Mouse (Mus musculus): Measurements from ENCODE around the gene Hnf1a. TPM values are rescaled to one million over a fixed set of nuclear protein-coding genes. Genes with fewer than 3 reads are reported as not detected.
A peak's percentile ranks its signal among the peaks of the same experiment; 100 is the strongest.

The Hnf1a gene
- polyA plus RNA-seq, 1 experiment from 2014 or later: 0.05 TPM

DNA sequence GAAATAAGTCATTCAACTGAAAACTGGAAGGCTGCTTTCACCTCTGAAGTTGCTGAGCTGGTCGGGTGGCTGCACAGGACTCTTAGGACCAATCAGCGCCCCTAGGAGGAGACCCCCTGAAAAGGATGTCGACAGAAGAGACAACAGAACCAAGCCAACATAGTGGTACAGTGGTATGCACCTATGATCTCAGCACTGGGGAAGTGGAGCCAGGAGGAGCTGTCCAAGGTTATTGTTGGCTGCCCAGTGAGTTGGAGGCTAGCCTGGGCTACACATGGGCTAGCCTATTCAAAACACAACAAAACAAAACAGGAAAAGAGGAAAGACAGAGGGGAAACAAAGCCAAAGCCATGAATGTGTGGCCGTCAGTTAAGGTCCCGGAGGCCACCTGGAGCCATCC, 12.8 kb downstream of the Hnf1a start:
- 86% methylated on average over 5 of the region's 5 CpGs for WGBS
- no peak for ATAC-seq

DNA sequence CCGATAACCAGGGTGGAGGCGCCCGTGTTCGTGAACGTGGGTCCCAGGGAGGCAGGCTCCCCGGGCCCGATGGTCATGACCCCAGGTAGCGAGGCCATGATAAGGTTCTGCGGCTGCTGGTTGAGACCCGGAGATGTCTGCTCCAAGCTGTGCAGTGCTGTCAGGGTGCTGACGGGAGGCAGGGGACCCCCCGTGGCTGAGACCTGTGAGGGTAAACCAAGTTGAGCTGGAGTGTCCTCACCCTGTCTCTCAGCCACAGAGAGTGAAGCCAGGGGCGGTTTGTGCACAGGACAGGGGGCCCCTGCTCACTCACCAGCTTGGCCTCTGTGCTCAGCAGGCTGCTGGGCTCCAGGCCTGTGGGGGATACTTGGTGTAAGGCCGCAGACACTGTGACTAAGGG, 17.6 kb downstream of the Hnf1a start:
- ATAC-seq: no peak
- Histone ChIP-seq H3K36me3 (ENCODE audit: control insufficient read depth, insufficient read depth, low read length) (peaks cover 4% of the 10 kb centered on the region; the same call in 1 of the 2 replicates), H3K27me3 (ENCODE audit: control insufficient read depth, insufficient read depth, low read depth, low read length) (no peaks in the 10 kb centered on the region), H3K4me3 (ENCODE audit: low read depth, low read length) (no peak overlapping the region), H3K9ac (ENCODE audit: low read depth, low read length) (no peak overlapping the region), H3K4me2 (ENCODE audit: low read length) (no peak overlapping the region), H3K9me3 (replicated peaks; ENCODE audit: control insufficient read depth, low read length, poor library complexity, severe bottlenecking) (no peaks in the 10 kb centered on the region), H3K27ac (ENCODE audit: low read length) (no peak overlapping the region), H3K4me1 (ENCODE audit: control insufficient read depth, insufficient read depth, low read length) (no peaks in the 10 kb centered on the region)
- 88% methylated on average over 14 of the region's 14 CpGs for WGBS

More for the DNA sequence above, 12.8 kb downstream of the Hnf1a start:
- Histone ChIP-seq H3K9me3 (replicated peaks; ENCODE audit: control insufficient read depth, low read length, poor library complexity, severe bottlenecking) (no peaks in the 10 kb centered on the region), H3K9ac (ENCODE audit: low read depth, low read length) (no peak overlapping the region), H3K4me1 (ENCODE audit: control insufficient read depth, insufficient read depth, low read length) (no peaks in the 10 kb centered on the region), H3K4me2 (ENCODE audit: low read length) (no peak overlapping the region), H3K27me3 (ENCODE audit: control insufficient read depth, insufficient read depth, low read depth, low read length) (no peaks in the 10 kb centered on the region), H3K27ac (ENCODE audit: low read length) (no peak overlapping the region), H3K36me3 (ENCODE audit: control insufficient read depth, insufficient read depth, low read length) (no peaks in the 10 kb centered on the region), H3K4me3 (ENCODE audit: low read depth, low read length) (no peak overlapping the region)

DNA sequence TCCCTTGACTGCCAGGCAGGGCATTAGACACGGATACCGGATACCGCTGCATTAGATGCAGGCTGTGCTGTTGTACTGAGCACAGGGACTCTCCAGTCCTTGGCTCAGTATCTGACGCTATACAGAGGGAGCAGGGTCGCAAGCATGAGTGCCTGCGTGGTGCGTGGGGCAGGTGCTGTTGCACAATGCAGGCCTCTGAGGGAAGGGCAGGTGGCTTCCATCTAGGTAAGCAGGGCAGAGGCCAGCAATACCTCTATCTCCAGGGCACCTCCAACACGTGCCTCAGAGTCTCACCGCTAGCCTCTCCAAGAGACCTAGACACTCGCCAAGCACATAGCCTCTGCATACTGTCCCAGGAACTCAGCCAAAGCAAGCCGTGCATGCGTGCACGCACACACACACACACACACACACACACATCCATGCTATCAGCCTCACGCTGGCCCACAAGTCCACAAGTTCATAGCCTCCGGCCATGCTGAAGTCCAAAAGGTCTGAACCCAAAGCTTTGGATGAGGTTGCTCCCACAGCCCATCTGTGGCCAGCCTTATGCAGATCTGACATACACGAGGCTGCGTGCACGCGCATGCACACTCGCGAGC, 19.5 kb downstream of the Hnf1a start:
- Histone ChIP-seq H3K27me3 (ENCODE audit: control insufficient read depth, insufficient read depth, low read depth, low read length) (no peaks in the 10 kb centered on the region), H3K4me3 (ENCODE audit: low read depth, low read length) (no peak overlapping the region), H3K36me3 (ENCODE audit: control insufficient read depth, insufficient read depth, low read length) (peaks cover 23% of the 10 kb centered on the region), H3K9me3 (replicated peaks; ENCODE audit: control insufficient read depth, low read length, poor library complexity, severe bottlenecking) (no peaks in the 10 kb centered on the region), H3K4me1 (ENCODE audit: control insufficient read depth, insufficient read depth, low read length) (no peaks in the 10 kb centered on the region), H3K4me2 (ENCODE audit: low read length) (no peak overlapping the region), H3K9ac (ENCODE audit: low read depth, low read length) (no peak overlapping the region), H3K27ac (ENCODE audit: low read length) (no peak overlapping the region)
- ATAC-seq: no peak
- 87% methylated on average over 21 of the region's 21 CpGs for WGBS

GRCm38 (mm10) chr5:114950669-114951068, 20.2 kb downstream of the Hnf1a start:
- Histone ChIP-seq H3K36me3 (ENCODE audit: control insufficient read depth, insufficient read depth, low read length) (peaks cover 28% of the 10 kb centered on the region), H3K27me3 (ENCODE audit: control insufficient read depth, insufficient read depth, low read depth, low read length) (no peaks in the 10 kb centered on the region), H3K27ac (ENCODE audit: low read length) (no peak overlapping the region), H3K4me3 (ENCODE audit: low read depth, low read length) (no peak overlapping the region), H3K4me2 (ENCODE audit: low read length) (no peak overlapping the region), H3K9me3 (replicated peaks; ENCODE audit: control insufficient read depth, low read length, poor library complexity, severe bottlenecking) (no peaks in the 10 kb centered on the region), H3K9ac (ENCODE audit: low read depth, low read length) (no peak overlapping the region), H3K4me1 (ENCODE audit: control insufficient read depth, insufficient read depth, low read length) (no peaks in the 10 kb centered on the region)
- no peak for ATAC-seq
- WGBS: 50% methylated on average over 12 of the region's 12 CpGs

DNA sequence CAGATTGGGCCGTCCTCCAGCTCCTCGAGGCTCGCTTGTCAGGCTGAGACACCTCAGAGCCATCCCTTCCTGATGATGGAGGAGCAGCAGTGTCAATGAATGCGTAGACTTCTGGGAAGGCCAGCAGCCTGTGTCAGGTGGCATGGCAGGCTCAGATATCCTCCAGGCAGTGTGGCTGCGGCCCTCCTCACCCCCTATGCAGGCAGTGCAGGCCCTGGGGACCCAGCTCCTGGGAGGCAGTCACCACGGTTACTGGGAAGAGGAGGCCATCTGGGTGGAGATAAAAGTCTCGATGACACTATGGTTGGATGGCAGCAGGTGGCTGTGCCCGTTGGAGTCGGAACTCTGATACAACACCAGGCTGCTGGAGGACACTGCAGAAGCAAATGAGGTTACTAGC, 21.1 kb downstream of the Hnf1a start:
- Histone ChIP-seq H3K27me3 (ENCODE audit: control insufficient read depth, insufficient read depth, low read depth, low read length) (no peaks in the 10 kb centered on the region), H3K27ac (ENCODE audit: low read length) (no peak overlapping the region), H3K4me1 (ENCODE audit: control insufficient read depth, insufficient read depth, low read length) (no peaks in the 10 kb centered on the region), H3K9ac (ENCODE audit: low read depth, low read length) (no peak overlapping the region), H3K9me3 (replicated peaks; ENCODE audit: control insufficient read depth, low read length, poor library complexity, severe bottlenecking) (no peaks in the 10 kb centered on the region), H3K4me2 (ENCODE audit: low read length) (no peak overlapping the region), H3K4me3 (ENCODE audit: low read depth, low read length) (no peak overlapping the region), H3K36me3 (ENCODE audit: control insufficient read depth, insufficient read depth, low read length) (peaks cover 28% of the 10 kb centered on the region)
- ATAC-seq: no peak
- WGBS: 76% methylated on average over 9 of the region's 9 CpGs

DNA sequence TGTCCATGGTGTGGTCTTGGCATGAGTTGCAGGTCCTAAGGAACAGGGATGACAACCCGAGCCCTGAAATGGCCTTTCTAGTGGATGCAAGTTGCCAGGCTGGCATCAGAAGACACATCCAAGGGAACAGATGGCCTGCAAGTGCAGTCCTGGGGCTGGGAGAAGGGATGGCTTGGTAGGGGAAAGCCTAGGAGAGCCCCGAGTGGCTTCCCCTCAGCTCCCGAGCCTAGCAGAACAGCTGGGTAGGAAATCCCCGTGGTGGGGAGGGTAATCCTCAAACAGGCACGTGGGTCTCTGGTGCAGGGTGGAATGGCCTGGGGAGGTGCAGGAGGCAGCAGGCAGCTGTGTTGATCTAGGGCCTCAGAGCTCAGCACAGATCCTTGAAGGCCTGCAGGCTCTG, 21.6 kb downstream of the Hnf1a start:
- no peaks in the 10 kb centered on the region for H3K27me3 ChIP-seq (ENCODE audit: control insufficient read depth, insufficient read depth, low read depth, low read length)
- no peak overlapping the region for H3K27ac ChIP-seq (ENCODE audit: low read length)
- H3K4me2 ChIP-seq (ENCODE audit: low read length): no peak overlapping the region
- H3K4me1 ChIP-seq (ENCODE audit: control insufficient read depth, insufficient read depth, low read length): no peaks in the 10 kb centered on the region
- 51% methylated on average over 5 of the region's 5 CpGs for WGBS
- H3K9me3 ChIP-seq (replicated peaks; ENCODE audit: control insufficient read depth, low read length, poor library complexity, severe bottlenecking): no peaks in the 10 kb centered on the region
- peaks cover 28% of the 10 kb centered on the region for H3K36me3 ChIP-seq (ENCODE audit: control insufficient read depth, insufficient read depth, low read length)
- H3K9ac ChIP-seq (ENCODE audit: low read depth, low read length): no peak overlapping the region
- H3K4me3 ChIP-seq (ENCODE audit: low read depth, low read length): no peak overlapping the region
- ATAC-seq: no peak

- 68% methylated on average over 6 of the region's 6 CpGs for WGBS
- Histone ChIP-seq H3K9me3 (replicated peaks; ENCODE audit: control insufficient read depth, low read length, poor library complexity, severe bottlenecking) (no peaks in the 10 kb centered on the region), H3K27ac (ENCODE audit: low read length) (no peak overlapping the region), H3K36me3 (ENCODE audit: control insufficient read depth, insufficient read depth, low read length) (peaks cover 28% of the 10 kb centered on the region), H3K9ac (ENCODE audit: low read depth, low read length) (no peak overlapping the region), H3K4me2 (ENCODE audit: low read length) (no peak overlapping the region), H3K4me1 (ENCODE audit: control insufficient read depth, insufficient read depth, low read length) (no peaks in the 10 kb centered on the region; the same call in 1 of the 2 replicates), H3K4me3 (ENCODE audit: low read depth, low read length) (no peak overlapping the region), H3K27me3 (ENCODE audit: control insufficient read depth, insufficient read depth, low read depth, low read length) (no peaks in the 10 kb centered on the region)
- no peak for ATAC-seq
These were observed 22.0 kb downstream of the Hnf1a start for GRCm38 (mm10) chr5:114948891-114949290.

GRCm38 (mm10) chr5:114945072-114945471, 25.8 kb downstream of the Hnf1a start:
- H3K27me3 ChIP-seq (ENCODE audit: control insufficient read depth, insufficient read depth, low read depth, low read length): no peaks in the 10 kb centered on the region
- H3K36me3 ChIP-seq (ENCODE audit: control insufficient read depth, insufficient read depth, low read length): peaks cover 28% of the 10 kb centered on the region
- 96% methylated on average over 10 of the region's 10 CpGs for WGBS
- ATAC-seq: no peak
- H3K4me1 ChIP-seq (ENCODE audit: control insufficient read depth, insufficient read depth, low read length): peaks cover 11% of the 10 kb centered on the region
- H3K9ac ChIP-seq (ENCODE audit: low read depth, low read length): no peak overlapping the region
- H3K4me3 ChIP-seq (ENCODE audit: low read depth, low read length): no peak overlapping the region
- H3K9me3 ChIP-seq (replicated peaks; ENCODE audit: control insufficient read depth, low read length, poor library complexity, severe bottlenecking): no peaks in the 10 kb centered on the region
- H3K27ac ChIP-seq (ENCODE audit: low read length): no peak overlapping the region
- H3K4me2 ChIP-seq (ENCODE audit: low read length): no peak overlapping the region

GRCm38 (mm10) chr5:114942766-114943130, 28.1 kb downstream of the Hnf1a start:
- Histone ChIP-seq H3K9me3 (replicated peaks; ENCODE audit: control insufficient read depth, low read length, poor library complexity, severe bottlenecking) (no peaks in the 10 kb centered on the region), H3K4me1 (ENCODE audit: control insufficient read depth, insufficient read depth, low read length) (peaks cover 11% of the 10 kb centered on the region), H3K4me2 (ENCODE audit: low read length) (peak overlapping the region; percentile 82), H3K27me3 (ENCODE audit: control insufficient read depth, insufficient read depth, low read depth, low read length) (no peaks in the 10 kb centered on the region), H3K9ac (ENCODE audit: low read depth, low read length) (peak overlapping the region; percentile 99), H3K27ac (ENCODE audit: low read length) (peak overlapping the region; percentile 94), H3K4me3 (ENCODE audit: low read depth, low read length) (peak overlapping the region; percentile 92), H3K36me3 (ENCODE audit: control insufficient read depth, insufficient read depth, low read length) (peaks cover 19% of the 10 kb centered on the region)
- peak; percentile 10; the same call in 1 of the 2 replicates for ATAC-seq
- 37% methylated on average over 4 of the region's 4 CpGs for WGBS
